Mouse (Mus musculus) 416B (cell line): ENCODE measurements around the gene Odf4.

Source experiments
- DNase-seq: peaks from one replicate; pipeline ENCODE4 v3.0.0; 2011; ENCODE audit warnings: low read depth

Odf4 gene

GRCm38 (mm10) chr11:68902823-68903222, 24.1 kb downstream of the Odf4 start:
- DNase-seq = peak; percentile 31

- DNase-seq = peak; percentile 6
Observed at GRCm38 (mm10) chr11:68902367-68902766, 24.5 kb downstream of the Odf4 start.

DNA sequence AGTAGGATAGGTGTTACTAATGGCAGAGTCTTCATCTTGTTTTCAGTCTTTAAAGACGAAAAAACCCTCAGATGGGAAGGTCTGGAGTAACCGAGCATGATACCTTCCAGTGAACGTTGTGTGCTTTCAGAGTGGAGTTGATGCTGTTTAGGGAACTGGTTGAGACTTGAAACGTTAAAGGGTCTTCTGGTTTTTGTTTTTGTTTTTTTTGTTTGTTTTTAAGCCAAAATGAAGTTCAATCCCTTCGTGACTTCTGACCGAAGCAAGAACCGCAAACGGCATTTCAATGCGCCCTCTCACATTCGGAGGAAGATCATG, 24.9 kb downstream of the Odf4 start:
- DNase-seq = no peak

- peak; percentile 99 for DNase-seq
Observed at GRCm38 (mm10) chr11:68901351-68902046, 25.4 kb downstream of the Odf4 start, which contains the start of gene Rpl26. Rpl26 (plus strand) TSS chr11:68901583.

DNA sequence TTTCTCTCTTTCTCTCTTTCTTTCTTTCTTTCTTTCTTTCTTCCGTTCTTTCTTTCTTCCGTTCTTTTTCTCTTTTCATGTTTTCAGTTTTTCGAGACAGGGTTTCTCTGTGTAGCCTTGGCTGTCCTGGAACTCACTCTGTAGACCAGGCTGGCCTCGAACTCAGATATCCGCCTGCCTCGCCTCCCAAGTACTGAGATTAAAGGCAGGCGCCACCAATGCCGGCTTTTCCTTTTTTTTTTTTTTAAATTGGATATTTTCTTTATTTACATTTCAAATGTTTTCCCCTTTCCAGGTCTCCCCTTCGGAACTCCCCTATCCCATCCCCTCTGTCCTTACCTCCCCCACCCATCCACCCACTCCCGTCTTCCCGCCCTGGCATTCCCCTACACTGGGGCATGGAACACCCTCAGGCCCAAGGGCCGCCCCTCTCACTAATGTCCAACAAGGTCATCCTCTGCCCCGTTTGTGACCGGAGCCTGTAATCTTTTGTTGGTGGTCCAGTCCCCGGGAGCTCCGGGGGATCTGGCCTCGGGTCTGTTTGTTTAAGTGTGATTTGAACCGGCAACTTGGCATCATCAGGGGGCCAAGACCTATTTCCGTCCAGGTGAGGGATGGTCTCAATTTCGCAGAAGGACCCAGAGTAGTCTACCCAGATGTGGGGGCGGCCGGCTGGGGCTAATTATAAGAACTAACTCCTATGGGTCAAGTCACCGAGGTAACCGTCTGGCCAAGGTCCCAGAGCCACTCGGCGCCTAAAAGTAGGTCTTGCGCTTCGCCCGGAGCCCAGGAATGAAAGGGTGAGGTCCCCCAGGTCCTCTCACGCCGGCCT, 26.1 kb downstream of the Odf4 start:
- DNase-seq = no peak

DNA sequence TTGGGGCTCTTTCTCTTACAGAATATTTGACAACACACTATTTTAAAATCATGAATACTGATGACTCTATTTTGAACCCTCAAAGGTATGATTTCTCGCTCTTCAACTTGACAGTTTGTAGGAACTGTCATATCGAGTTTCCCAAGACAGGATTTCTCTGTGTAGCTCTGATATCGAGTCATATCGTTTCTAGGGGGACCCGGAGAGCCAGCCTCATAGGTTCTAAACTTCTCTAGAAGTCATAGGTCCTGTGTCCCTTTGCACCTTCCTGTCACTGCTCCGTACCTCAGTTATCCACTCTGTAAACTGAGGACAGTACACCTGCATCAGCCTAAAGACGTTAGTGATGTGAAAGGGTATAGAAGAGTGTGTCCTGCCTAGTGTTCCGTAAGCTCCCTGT, 27.1 kb downstream of the Odf4 start:
- no peak for DNase-seq

DNA sequence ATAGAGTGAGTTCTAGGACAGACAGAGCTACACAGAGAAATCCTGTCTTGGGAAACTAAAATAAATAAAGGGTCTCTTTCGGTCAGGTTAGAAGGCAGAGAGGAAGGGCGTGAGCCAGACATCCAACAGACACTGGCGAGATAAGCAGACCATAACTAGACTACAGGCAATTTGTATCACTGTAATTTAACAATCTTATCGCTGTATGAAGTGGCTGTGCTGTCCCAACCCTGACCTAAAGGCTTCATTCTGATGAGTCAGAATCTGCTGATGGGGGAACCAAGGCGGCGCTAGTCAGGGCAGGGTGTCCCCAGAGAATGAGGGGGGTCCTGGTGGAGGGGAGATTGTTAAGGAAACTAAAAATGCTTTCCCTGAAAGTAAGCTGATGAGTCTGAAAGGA, 28.1 kb downstream of the Odf4 start:
- DNase-seq = no peak

DNA sequence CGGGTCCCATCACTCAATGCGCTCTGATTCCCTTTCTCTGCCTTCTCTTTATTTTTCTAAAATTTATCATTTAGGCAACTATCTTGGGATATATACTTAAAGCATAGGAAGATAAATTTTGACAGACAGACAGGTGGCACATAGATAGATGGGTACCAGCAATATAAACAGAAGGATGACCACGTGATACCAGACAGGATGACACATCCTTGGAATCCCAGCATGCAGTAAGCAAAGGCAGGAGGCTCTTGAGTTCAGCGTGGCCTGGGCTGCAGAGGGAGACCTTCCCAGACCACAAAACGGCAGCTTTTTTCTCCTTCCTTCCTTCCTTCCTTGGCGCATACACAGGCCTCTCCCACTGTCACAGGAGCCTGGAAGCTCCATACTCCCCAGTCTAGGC, 29.0 kb downstream of the Odf4 start:
- no peak for DNase-seq

- peak; percentile 69 for DNase-seq
Observed at GRCm38 (mm10) chr11:68897120-68897519, 29.8 kb downstream of the Odf4 start.

GRCm38 (mm10) chr11:68896247-68896646, 30.6 kb downstream of the Odf4 start:
- no peak for DNase-seq

- no peak for DNase-seq
Observed at GRCm38 (mm10) chr11:68893911-68894464, 32.9 kb downstream of the Odf4 start.

DNA sequence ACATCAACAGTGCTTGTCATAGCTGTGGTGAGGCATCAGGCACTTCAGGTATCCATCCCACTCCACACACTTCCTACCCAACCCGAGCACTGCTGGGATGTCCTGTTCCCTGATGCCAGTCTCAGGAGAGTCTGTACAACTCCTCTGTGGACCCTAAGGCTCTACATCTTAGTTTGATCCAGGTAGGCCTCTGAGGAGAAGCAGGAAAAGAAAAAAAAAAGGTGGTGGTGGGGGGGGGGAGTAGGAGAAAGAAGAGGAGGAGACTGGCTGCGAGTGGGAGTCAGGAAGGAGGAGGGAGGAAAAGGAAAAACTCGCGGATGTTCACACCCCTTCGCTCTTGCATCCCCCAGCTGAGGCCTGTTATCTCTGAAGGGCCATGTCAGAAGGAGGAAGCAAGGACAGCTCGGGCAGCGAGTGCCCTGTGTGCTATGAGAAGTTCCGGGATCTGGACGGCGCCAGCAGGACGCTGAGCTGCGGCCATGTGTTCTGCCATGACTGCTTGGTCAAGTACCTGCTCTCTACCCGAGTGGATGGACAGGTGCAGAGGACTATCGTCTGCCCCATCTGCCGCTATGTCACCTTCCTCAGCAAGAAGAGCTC, 34.5 kb downstream of the Odf4 start:
- DNase-seq = no peak

DNA sequence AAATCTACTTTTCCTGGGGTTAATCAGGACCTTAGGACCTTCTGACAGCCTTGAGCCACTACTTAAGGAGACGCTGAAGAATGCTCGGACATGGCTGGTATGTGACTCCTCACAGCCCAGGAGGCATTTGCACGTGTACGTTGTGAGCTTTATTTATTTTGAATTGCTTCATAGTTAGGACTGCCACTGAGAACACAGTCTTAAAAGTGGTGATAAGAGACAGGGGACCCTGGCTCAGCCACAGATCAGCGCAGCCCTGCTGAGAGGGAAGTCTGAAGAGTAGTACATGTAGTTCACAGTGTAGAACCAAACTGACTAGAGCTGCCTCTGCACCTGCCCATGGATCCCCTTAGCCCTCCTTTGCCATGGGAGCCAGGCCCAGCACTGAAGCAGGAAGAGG, 35.1 kb downstream of the Odf4 start:
- DNase-seq = no peak

DNA sequence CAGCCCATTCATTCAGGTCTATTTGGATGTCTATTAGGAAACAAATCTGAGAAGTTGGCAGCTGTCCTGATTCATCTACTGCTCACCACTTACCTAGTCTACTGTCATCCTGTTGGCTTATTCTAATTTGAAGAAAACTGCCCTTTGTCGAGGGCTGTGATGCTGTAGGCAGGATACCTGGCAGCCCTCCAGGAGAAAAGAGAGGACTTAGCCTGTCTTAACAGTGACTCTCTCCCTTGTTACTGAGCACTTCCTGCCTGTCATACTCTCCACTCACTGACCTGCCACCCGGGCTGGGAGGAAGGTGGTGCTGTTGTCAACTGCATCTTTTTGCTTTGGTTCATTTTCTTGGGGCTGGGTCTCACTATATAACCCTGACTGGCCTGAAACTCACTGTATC, 36.3 kb downstream of the Odf4 start:
- no peak for DNase-seq

DNA sequence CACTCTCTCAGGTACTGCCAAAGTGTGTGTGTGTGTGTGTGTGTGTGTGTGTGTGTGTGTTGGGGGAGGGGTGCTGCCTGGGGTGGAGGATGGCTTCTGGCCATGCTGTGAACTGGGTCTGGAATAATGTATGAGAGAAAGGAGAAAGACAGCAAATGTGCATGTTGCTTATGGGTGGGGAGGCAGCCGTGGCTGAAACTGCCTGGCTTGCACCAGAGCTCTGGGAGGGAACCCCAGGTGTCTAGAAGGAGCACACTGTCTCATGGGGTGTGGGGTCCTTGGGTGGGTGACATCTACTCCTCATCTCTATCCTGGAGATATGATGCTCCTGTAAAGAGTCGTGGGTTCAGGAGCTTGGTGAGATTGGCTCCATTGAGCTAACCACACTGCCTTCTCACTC, 38.2 kb downstream of the Odf4 start:
- DNase-seq = no peak

- DNase-seq = no peak
Observed at GRCm38 (mm10) chr11:68888253-68888652, 38.6 kb downstream of the Odf4 start, which contains the start of gene Rnf222. Rnf222 (plus strand) TSS chr11:68888553.

DNA sequence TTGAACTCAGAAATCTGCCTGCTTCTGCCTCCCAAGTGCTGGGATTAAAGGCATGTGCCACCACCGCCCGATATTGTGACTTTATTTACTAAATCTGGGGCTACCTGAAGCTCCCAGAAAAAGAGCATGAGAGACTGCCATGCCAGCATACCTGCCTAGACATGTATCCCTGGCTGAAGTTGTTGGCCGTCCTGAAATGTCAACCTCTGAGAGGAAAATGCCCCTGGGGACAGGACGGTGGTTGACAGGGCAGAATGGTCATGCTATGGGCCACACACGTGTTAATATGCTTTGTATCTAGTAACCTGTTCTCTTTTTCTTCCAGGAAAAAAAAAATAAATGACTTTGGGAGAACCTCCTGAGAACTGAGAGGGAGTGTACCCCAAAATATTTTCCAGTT, 40.8 kb downstream of the Odf4 start:
- DNase-seq = no peak

DNA sequence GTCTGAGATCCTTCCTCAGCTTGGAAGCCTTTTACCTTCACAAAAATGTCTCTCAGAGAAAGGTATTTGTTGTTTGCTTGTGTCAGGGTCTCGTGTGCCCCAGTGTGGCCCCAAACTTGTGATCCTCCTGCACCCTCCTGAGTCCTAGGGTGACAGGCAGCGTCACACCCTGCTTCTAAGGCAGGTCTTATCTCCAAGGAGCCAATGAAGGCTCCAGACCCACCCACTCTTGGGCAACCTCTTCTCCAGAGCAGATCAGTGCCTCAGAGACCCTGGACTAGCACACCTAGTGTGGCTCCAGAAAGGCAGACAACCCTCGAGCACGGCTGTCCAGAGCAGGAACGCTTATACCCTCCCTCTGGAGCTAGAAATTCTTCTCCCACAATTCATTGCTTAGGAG, 42.5 kb downstream of the Odf4 start:
- no peak for DNase-seq

- DNase-seq = no peak
Observed at GRCm38 (mm10) chr11:68883843-68884242, 43.0 kb downstream of the Odf4 start.

- no peak for DNase-seq
Observed at GRCm38 (mm10) chr11:68882107-68882506, 44.8 kb downstream of the Odf4 start.

- no peak for DNase-seq
Observed at GRCm38 (mm10) chr11:68878811-68879210, 48.1 kb downstream of the Odf4 start.

GRCm38 (mm10) chr11:68874841-68875240, 52.0 kb downstream of the Odf4 start:
- DNase-seq = peak; percentile 83
